Mouse (Mus musculus): Measurements from ENCODE around the gene Nt5m.
A peak's percentile ranks its signal among the peaks of the same experiment; 100 is the strongest.

The Nt5m gene

DNA sequence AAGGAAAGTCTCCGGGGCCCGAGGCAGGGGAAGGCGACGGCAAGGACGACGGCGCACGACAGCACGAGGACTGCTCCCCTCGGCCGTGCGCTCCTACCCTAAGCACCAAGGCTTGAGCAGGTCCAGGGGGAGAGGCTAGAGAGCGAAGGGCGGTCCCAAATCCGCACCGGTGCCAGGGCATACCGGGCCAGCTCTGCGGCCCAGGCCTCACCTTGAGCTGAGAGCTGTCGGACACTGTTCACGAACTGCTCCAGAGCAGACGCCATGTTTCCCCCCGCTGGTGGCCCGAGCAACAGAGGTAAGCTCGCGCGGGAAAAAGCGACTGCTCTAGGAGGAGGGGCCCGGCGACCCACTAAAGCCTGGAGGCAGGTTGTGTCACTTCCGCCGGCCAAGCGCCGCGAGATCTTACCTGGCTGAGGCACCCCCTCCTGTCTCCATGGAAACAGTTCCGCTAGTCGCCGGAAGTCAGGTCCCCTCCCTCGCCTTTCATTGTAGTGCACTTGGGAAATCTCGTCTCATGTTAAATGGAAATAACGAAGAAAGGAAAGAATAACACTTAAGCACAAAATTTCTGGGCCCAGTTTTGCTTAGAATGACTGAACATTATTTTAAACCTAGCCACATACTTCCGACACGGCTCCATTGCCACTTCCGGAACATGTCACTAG is 346 bp downstream of the Nt5m start, which contains the start of gene Cops3:
Gene Cops3 (minus strand): TSS at position 380 of the 668 bp plus-strand sequence.
- DNase-seq, result peak; percentile 97

DNA sequence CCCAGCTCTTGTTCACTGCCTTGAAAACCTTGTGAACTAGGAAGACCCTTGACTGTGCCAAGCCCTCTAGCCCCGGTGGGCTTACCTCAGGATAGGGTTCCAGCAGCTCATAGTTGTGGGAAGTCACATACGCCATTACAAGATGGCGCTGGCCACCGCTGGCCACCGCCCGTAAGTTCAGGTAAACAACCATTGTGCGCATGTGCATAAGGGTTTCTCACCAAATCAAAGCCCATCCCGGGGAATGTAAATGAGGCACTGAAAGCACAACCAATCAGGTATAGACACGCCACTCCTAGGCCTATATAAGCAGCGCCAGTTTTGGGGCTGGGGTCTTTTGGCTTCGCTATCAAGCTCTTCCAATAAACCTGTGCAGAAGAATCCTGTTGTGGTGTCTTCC is 7.1 kb downstream of the Nt5m start:
- DNase-seq, result no peak

- peak; percentile 34 for DNase-seq
Observed at GRCm38 (mm10) chr11:59847131-59847530, 7.9 kb downstream of the Nt5m start.

DNA sequence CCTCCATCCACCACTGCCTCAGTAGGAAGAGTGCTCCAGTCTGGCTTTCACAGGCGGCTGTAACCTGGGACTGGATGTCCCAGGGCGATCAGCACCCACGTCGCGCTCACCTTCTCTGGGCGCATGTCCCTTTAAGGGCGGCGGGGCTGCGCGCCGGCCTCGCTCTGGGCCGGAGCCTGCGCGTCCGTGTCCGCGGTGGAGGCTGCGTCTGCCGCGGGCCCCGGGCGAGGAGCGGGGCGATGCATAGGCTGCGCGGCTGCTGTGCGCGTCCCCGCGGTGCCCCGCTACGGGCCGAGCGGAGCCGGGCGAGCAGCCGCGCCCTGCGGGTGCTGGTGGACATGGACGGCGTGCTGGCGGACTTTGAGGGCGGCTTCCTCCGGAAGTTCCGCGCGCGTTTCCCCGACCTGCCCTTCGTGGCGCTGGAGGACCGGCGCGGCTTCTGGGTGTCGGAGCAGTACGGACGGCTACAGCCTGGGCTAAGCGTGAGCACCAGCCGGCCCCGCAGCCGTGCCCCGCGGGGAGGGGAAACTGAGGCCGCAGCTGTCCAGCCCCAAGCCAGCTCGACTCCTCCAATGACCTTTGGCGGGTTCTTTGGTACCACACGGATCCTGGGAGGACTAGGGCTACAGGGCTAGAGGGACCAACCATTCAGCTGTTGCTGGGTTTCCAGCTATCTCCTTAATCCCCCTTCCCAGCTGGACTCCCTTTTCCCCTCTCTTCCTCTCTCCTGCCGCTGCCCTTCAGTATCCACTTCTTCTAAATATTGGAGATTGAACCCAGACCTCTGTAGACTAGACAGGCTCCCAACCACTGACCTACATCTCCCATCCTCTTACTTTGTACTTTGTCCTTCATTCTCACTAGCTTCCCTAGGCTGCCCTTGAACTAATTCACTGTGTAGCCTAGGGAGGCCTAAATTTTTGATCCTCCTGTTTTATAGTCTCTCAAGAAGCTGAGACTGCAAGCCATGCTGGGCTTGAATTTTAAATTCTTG is 8.9 kb downstream of the Nt5m start:
- peak; percentile 70 for DNase-seq

DNA sequence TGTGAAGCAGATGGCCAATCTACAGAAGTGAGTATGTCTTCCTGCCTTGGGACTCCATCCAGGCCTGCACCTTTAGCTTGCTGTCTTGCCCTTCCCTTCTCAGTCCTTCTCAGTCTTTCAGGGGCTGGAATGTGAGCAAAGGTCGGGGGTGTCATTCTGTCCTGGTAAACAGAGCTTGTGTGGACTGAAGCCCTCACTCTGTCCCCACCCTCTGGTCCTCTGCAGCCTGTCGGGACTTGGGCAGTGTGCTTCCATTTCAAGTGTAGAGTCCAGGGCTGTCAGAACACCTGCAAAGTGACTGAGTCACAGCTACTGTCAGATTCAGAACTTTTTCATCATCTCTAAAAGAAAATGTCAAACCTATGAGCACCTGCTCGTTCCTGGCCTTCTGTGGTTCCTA is 13.6 kb downstream of the Nt5m start:
- DNase-seq, result no peak

DNA sequence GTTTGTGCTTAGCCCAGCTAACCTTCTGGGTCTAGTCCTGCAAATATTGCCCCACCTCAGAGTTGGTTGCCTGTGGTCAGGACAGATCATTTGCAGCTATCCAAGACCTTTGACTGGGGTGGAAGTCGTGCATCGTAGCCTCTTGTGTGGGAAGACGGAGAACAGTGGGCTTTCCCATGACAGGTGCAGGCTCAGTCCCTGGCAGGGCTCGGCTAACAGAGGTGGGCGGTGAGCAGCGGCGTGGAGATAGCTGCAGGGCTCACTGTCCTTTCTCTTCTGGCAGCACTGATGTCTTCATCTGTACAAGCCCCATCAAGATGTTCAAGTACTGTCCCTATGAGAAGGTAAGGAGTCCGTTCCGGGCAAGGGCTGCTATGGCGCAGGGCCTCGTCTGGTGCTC is 21.2 kb downstream of the Nt5m start:
- no peak for DNase-seq

DNA sequence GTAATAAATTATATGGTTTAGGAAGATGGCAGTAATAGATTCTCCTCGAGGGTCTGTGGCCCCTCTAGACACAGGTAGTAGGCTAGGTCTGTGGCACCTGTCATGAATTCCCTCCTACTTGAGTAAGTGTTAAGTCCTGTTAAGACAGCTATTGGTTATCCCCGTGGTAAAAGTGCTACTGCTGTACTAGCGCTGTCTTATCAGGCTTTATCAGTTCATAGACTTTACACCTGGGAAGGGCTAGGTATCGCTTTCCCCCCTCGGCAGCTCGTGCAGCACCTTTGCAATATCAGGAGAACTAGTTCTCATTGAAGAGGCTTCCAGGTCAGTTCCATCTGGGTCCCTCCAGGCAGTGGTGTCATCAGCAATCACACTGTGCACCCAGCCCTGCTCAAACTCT is 25.1 kb downstream of the Nt5m start:
- DNase-seq, result no peak

DNA sequence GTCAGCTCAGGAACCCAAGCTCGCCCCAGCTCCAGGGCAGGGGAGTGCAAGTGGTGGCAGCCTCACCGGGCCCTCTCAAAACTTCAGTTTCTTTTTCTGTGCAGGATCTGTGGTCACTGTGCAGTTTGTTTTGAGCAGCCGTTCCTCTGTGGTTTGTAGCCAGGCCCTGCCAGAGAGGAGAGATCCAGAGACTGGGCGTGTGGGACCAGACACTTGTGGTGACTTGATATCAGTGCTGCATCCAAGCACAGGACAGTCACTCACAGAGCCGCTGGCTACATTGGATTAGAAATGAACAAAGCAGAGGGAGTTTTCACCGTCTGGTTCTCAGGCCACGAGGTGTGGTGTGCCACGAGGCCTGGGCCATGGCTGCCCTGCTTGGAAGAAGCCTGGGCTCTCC is 32.9 kb downstream of the Nt5m start:
- no peak for DNase-seq

- DNase-seq, result peak; percentile 45
Observed at GRCm38 (mm10) chr11:59880031-59880430, 40.8 kb downstream of the Nt5m start.

- DNase-seq, result no peak
Observed at GRCm38 (mm10) chr11:59885217-59885986, 46.2 kb downstream of the Nt5m start.

- no peak for DNase-seq
Observed at GRCm38 (mm10) chr11:59886952-59887351, 47.7 kb downstream of the Nt5m start.

DNA sequence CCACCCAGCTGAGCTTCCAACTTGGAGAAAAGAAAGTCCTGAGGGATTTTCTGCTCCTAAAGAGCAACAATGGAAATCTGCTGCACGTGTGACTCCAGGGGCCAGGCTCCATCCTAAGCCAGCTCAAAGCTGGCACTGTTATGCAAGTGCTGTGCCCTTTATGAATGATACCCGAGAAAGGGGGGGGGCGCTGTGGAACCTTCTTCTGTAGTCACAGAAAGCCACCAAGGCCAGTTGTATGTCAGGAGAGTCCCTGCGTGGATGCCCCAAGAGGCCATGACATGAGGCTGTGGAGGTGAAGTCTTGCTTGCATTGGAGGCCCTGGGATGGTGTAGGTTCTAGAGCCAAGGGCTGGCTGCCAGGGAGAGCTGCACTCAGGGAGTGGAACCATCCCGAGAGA is 48.9 kb downstream of the Nt5m start:
- DNase-seq, result no peak

DNA sequence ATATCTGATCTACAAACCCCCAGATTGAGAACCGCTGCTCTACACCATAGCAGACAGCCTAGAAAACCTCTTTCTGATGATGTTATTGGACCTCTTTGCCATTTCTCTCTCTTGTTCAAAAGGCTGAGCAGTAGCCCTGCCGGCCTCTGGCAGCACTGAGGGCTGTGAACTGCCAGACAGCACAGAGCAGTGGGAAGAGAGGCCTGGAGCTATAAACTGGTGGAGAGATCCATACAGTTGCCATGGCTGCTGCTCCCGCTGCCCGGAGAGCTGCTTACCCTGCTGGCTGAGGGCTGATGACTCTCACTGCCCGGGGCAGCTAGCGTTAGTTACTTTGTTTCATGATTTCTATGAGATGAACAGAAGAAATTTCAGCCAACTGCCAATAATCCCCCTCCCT is 52.6 kb downstream of the Nt5m start:
- no peak for DNase-seq

DNA sequence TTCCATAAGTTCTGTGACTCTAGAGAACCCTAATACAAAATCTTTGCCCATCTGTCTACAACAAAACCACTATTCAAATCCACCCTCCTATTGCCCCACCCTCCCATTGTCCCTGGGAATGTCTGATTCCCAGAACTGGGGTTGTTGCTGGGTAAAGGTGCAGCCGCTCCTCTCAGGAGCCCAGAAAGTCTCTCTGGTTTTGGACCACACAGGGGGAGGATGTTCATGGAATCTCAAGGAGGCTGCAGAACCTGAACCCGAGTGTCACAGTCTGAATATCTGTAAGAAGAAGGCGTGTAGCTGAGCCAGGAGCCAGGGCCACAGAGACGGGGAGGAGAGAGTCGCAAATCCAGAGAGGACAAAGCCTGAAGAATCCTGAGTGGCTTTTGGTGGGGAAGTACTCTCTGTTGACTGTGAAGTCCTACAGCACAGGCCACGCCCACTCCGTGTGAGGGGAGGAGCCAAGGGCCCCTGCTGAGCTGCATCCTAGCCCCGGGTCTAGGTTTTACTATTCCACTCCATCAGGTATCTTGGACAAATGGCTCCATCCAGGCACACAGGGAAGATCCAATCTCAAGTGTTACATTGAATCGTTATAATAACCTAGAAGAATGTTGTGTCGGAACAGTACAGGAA is 54.0 kb downstream of the Nt5m start:
- DNase-seq, result no peak

DNA sequence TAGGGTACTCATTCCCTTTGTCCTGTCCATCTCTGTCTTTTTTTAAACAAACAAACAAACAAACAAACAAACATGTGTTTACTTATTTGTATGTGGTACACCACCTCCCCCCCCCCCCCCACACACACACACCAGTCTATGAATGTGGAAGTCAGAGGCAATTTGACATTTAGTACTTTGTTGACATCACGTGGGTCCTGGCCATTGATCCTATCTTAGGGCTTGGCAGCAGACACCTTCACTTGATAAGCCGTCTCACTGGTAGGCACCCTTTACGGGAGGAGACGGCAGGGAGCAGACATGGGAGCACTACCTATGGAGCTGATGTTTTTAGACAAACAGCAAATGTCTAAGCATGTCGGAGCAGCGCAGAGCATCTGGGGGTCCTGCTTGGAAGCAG is 55.7 kb downstream of the Nt5m start:
- DNase-seq, result no peak

DNA sequence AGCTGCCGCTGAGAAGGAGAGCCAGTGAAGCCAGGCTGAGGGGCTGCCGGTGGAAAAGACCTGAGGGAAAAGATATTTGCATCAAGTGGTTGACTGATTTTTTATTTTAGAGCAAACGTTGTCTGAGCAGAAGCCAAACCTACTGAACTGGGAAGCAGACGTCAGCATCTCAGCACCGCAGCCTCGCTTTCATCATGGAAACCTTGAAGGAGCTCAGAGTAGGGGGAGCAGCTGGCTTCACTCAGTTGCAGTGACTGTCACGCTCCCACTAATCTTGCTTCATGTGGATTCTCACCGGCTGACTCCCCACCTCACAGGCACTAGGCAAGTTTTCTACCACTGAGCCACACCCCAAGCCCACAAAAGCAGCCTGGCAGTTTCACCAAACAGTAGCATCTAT is 56.1 kb downstream of the Nt5m start:
- DNase-seq, result no peak

- DNase-seq, result no peak
Observed at GRCm38 (mm10) chr11:59897981-59898599, 58.8 kb downstream of the Nt5m start.

GRCm38 (mm10) chr11:59899711-59900685 is 60.8 kb downstream of the Nt5m start:
- DNase-seq, result no peak

GRCm38 (mm10) chr11:59900995-59901394 is 61.7 kb downstream of the Nt5m start:
- no peak for DNase-seq

- DNase-seq, result no peak
Observed at GRCm38 (mm10) chr11:59902045-59902726, 62.9 kb downstream of the Nt5m start.
